Mouse (Mus musculus) heart, embryonic 16.5 days (tissue): Measurements from ENCODE around the gene Vdac1. TPM values are rescaled to one million over a fixed set of nuclear protein-coding genes. Genes with fewer than 3 reads are reported as not detected.
A peak's percentile ranks its signal among the peaks of the same experiment; 100 is the strongest.

Source experiments
- ATAC-seq: fragments of 200-750 bp; cut with Nextera tagmentation; replicated peaks from 2 replicates; pipeline ENCODE4 v1.8.0; 2017; ENCODE audit warnings: moderate number of reproducible peaks; ENCODE audit not compliant: insufficient read depth, low FRiP score; ENCODE audit errors: extremely low read depth
- H3K27ac ChIP-seq: fragments of 300-500 bp; sonication (generic); 2 replicates; pipeline ENCODE4 v1.5.1; 2014; ENCODE audit warnings: mild to moderate bottlenecking, low read length, control low read depth, moderate library complexity
- H3K27me3 ChIP-seq: fragments of 300-500 bp; sonication (generic); 2 replicates; pipeline ENCODE4 v1.6.1; 2014; ENCODE audit warnings: low read length, mixed read lengths; ENCODE audit not compliant: control insufficient read depth, insufficient read depth
- H3K36me3 ChIP-seq: fragments of 300-500 bp; sonication (generic); 2 replicates; pipeline ENCODE4 v1.6.1; 2014; ENCODE audit not compliant: control insufficient read depth, insufficient read depth
- H3K4me1 ChIP-seq: fragments of 300-500 bp; sonication (generic); 2 replicates; pipeline ENCODE4 v1.6.1; 2014; ENCODE audit warnings: low read length, mixed read lengths; ENCODE audit not compliant: control insufficient read depth, insufficient read depth
- H3K4me2 ChIP-seq: fragments of 300-500 bp; sonication (generic); 2 replicates; pipeline ENCODE4 v1.6.1; 2014; ENCODE audit warnings: low read depth, mild to moderate bottlenecking, control low read depth, low read length
- H3K4me3 ChIP-seq: fragments of 300-500 bp; sonication (generic); 2 replicates; pipeline ENCODE4 v1.5.1; 2014; ENCODE audit warnings: mild to moderate bottlenecking, control low read depth, low read length
- H3K9ac ChIP-seq: fragments of 300-500 bp; sonication (generic); 2 replicates; pipeline ENCODE4 v1.6.1; 2014; ENCODE audit warnings: low read length, control low read depth
- H3K9me3 ChIP-seq: fragments of 300-500 bp; sonication (generic); replicated peaks from 2 replicates; pipeline ENCODE4 v1.6.1; 2016; ENCODE audit warnings: low read length; ENCODE audit not compliant: control insufficient read depth
- WGBS: fragments of 180-500 bp; shearing (Covaris S2); extraction: QIAGEN DNeasy Blood & Tissue Kit; methylation state at CpG from one replicate; pipeline ENCODE4 v1.1.7; 2014; 5-methylcytosine and 5-hydroxymethylcytosine counted together
- polyA plus RNA-seq: library from polyadenylated mRNA; unstranded; fragments of >200 nt; fragmentation: Nextera tagmentation; extraction: Ambion mirVana; gene quantifications from 2 replicates; pipeline ENCODE4 v1.2.1, GENCODE M21; 2015

Vdac1 gene
- polyA plus RNA-seq, 1 experiment from 2014 or later: 624 TPM

GRCm38 (mm10) chr11:52332421-52333118 lies 28.1 kb upstream of the Vdac1 start:
- Histone ChIP-seq H3K4me2 (no peak overlapping the region), H3K4me1 (peaks cover 2% of the 10 kb centered on the region; the same call in 1 of the 2 replicates), H3K27me3 (no peaks in the 10 kb centered on the region), H3K36me3 (no peaks in the 10 kb centered on the region), H3K9me3 (0 out of 2 replicates have a peak, but pooled peaks cover 3% of the 10 kb centered on the region), H3K4me3 (no peak overlapping the region), H3K9ac (no peak overlapping the region), H3K27ac (no peak overlapping the region)
- no peak; the same call in 1 of the 2 replicates for ATAC-seq
- WGBS: 39% methylated on average over 16 of the region's 16 CpGs

GRCm38 (mm10) chr11:52333616-52334015 lies 27.0 kb upstream of the Vdac1 start:
- Histone ChIP-seq H3K4me1 (peaks cover 2% of the 10 kb centered on the region; the same call in 1 of the 2 replicates), H3K9ac (no peak overlapping the region), H3K4me3 (no peak overlapping the region), H3K27ac (no peak overlapping the region), H3K27me3 (no peaks in the 10 kb centered on the region), H3K36me3 (no peaks in the 10 kb centered on the region), H3K4me2 (no peak overlapping the region), H3K9me3 (0 out of 2 replicates have a peak, but pooled peaks cover 3% of the 10 kb centered on the region)
- 85% methylated on average over 13 of the region's 13 CpGs for WGBS
- no peak; the same call in 1 of the 2 replicates for ATAC-seq

GRCm38 (mm10) chr11:52335263-52335662 lies 25.4 kb upstream of the Vdac1 start:
- no peak for ATAC-seq
- Histone ChIP-seq H3K9ac (no peak overlapping the region), H3K9me3 (0 out of 2 replicates have a peak, but pooled peaks cover 3% of the 10 kb centered on the region), H3K4me1 (peaks cover 2% of the 10 kb centered on the region; the same call in 1 of the 2 replicates), H3K27me3 (no peaks in the 10 kb centered on the region), H3K36me3 (no peaks in the 10 kb centered on the region), H3K4me2 (no peak overlapping the region), H3K27ac (peak overlapping the region; percentile 42; the same call in 1 of the 2 replicates), H3K4me3 (no peak overlapping the region)
- 77% methylated on average over 4 of the region's 4 CpGs for WGBS

GRCm38 (mm10) chr11:52335924-52336323 lies 24.7 kb upstream of the Vdac1 start:
- no peaks in the 10 kb centered on the region for H3K36me3 ChIP-seq
- no peak overlapping the region for H3K4me2 ChIP-seq
- ATAC-seq: no peak
- no peak overlapping the region for H3K4me3 ChIP-seq
- H3K4me1 ChIP-seq: peaks cover 4% of the 10 kb centered on the region; the same call in 1 of the 2 replicates
- no peak overlapping the region for H3K9ac ChIP-seq
- peak overlapping the region; percentile 42; the same call in 1 of the 2 replicates for H3K27ac ChIP-seq
- no peaks in the 10 kb centered on the region for H3K27me3 ChIP-seq
- WGBS: 62% methylated on average over 7 of the region's 7 CpGs
- H3K9me3 ChIP-seq: 0 out of 2 replicates have a peak, but pooled peaks cover 3% of the 10 kb centered on the region

GRCm38 (mm10) chr11:52337651-52338295 lies 22.9 kb upstream of the Vdac1 start:
- Histone ChIP-seq H3K36me3 (no peaks in the 10 kb centered on the region), H3K27me3 (no peaks in the 10 kb centered on the region), H3K4me2 (no peak overlapping the region), H3K4me3 (no peak overlapping the region), H3K9ac (no peak overlapping the region), H3K9me3 (0 out of 2 replicates have a peak, but pooled peaks cover 3% of the 10 kb centered on the region), H3K27ac (0 out of 2 replicates have a peak overlapping the region, but pooled peaks have one; percentile 3), H3K4me1 (peaks cover 6% of the 10 kb centered on the region; the same call in 1 of the 2 replicates)
- no peak for ATAC-seq
- WGBS: 69% methylated on average over 10 of the region's 10 CpGs

GRCm38 (mm10) chr11:52338351-52338750 lies 22.3 kb upstream of the Vdac1 start:
- WGBS: 49% methylated on average over 3 of the region's 3 CpGs
- Histone ChIP-seq H3K4me1 (peaks cover 4% of the 10 kb centered on the region; the same call in 1 of the 2 replicates), H3K36me3 (no peaks in the 10 kb centered on the region)

GRCm38 (mm10) chr11:52339098-52339497 lies 21.6 kb upstream of the Vdac1 start:
- Histone ChIP-seq H3K27me3 (no peaks in the 10 kb centered on the region), H3K4me1 (peaks cover 4% of the 10 kb centered on the region; the same call in 1 of the 2 replicates), H3K9ac (no peak overlapping the region), H3K36me3 (no peaks in the 10 kb centered on the region), H3K4me3 (no peak overlapping the region), H3K9me3 (0 out of 2 replicates have a peak, but pooled peaks cover 3% of the 10 kb centered on the region), H3K27ac (peak overlapping the region; percentile 6; the same call in 1 of the 2 replicates), H3K4me2 (no peak overlapping the region)
- WGBS: 89% methylated on average over 4 of the region's 4 CpGs
- no peak for ATAC-seq

More at GRCm38 (mm10) chr11:52338351-52338750, 22.3 kb upstream of the Vdac1 start:
- H3K27me3 ChIP-seq: no peaks in the 10 kb centered on the region
- H3K9ac ChIP-seq: no peak overlapping the region
- 0 out of 2 replicates have a peak overlapping the region, but pooled peaks have one; percentile 3 for H3K27ac ChIP-seq
- no peak for ATAC-seq
- no peak overlapping the region for H3K4me3 ChIP-seq
- 0 out of 2 replicates have a peak, but pooled peaks cover 3% of the 10 kb centered on the region for H3K9me3 ChIP-seq
- no peak overlapping the region for H3K4me2 ChIP-seq

- Histone ChIP-seq H3K4me2 (no peak overlapping the region), H3K27me3 (no peaks in the 10 kb centered on the region), H3K4me1 (peaks cover 4% of the 10 kb centered on the region; the same call in 1 of the 2 replicates), H3K4me3 (no peak overlapping the region), H3K27ac (no peak overlapping the region), H3K36me3 (no peaks in the 10 kb centered on the region), H3K9me3 (0 out of 2 replicates have a peak, but pooled peaks cover 3% of the 10 kb centered on the region), H3K9ac (no peak overlapping the region)
- ATAC-seq: no peak
- 84% methylated on average over 12 of the region's 12 CpGs for WGBS
Observed at GRCm38 (mm10) chr11:52339512-52339911, 21.1 kb upstream of the Vdac1 start.
